ENCODE assay signal across 22 mouse cellular contexts in the genomic region with DNA sequence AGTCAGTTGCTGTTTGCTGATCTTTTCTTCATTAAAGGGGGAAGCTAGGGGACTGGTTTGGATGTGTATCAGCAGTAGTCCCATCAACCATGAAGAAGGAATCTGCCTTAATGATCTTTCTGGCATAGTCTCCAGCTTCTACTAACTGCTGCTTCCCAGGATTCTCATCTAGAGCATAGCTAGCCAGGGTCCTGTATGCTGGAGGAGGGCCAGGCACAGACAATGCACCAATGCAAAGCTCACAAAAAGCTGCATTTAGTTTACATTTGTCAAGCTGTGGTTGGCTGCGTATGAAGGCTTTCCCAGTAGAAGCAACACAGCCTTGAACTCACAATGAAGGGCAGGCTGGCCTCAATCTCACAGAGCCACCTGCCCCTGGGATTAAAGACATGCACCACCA.
"Had no signal": no experiment of that assay in that cellular context is flagged by ENCODE, and none has a peak within 500 bp of the region (broad histone marks: within the 10 kb centered on the region; RNA-seq: fewer than 3 reads in every experiment).

No protein-coding gene starts in this region.

- H3K27me3 ChIP-seq: heart, embryonic 12.5 days; kidney, embryonic 15.5 days; limb, embryonic 13.5 days; limb, embryonic 15.5 days; liver, embryonic 12.5 days had no signal

- H3K4me1 ChIP-seq: heart, embryonic 10.5 days; heart, embryonic 12.5 days; kidney, embryonic 15.5 days; limb, embryonic 13.5 days; limb, embryonic 15.5 days; liver, embryonic 12.5 days had no signal

- H3K27ac ChIP-seq: heart, embryonic 10.5 days; hindbrain, postnatal 0 days; kidney, embryonic 15.5 days; kidney, postnatal 0 days; limb, embryonic 13.5 days; limb, embryonic 15.5 days; liver, embryonic 12.5 days; liver, embryonic 14.5 days had no signal

- H3K4me2 ChIP-seq: heart, embryonic 12.5 days; kidney, embryonic 15.5 days; limb, embryonic 13.5 days; limb, embryonic 15.5 days; liver, embryonic 12.5 days had no signal

- DNase-seq: gastrocnemius, postnatal 14 days; gastrocnemius, postnatal 36 days; heart, adult 18-20 months; heart, postnatal 10 days; kidney, adult 11 months; kidney, adult 2 months; kidney, adult 9 months; kidney, postnatal 14 days; kidney, postnatal 36 days; layer of hippocampus, adult 9-11 months; layer of hippocampus, postnatal 36 days; left cerebral cortex, postnatal 4 days had no signal

- ATAC-seq: hindbrain, postnatal 0 days; intestine, embryonic 16.5 days; liver, embryonic 12.5 days had no signal

- H3K4me3 ChIP-seq: heart, embryonic 10.5 days; heart, embryonic 12.5 days; kidney, embryonic 15.5 days; limb, embryonic 13.5 days; limb, embryonic 15.5 days; liver, embryonic 12.5 days had no signal

- H3K36me3 ChIP-seq: limb, embryonic 15.5 days had no signal

- H3K9me3 ChIP-seq: heart, embryonic 10.5 days; kidney, embryonic 15.5 days; limb, embryonic 13.5 days; limb, embryonic 15.5 days; liver, embryonic 12.5 days had no signal

- H3K9ac ChIP-seq: heart, embryonic 12.5 days; kidney, embryonic 15.5 days; limb, embryonic 13.5 days; limb, embryonic 15.5 days; liver, embryonic 12.5 days; liver, embryonic 14.5 days had no signal
